Mouse (Mus musculus) spleen, adult 12 weeks (tissue): ENCODE data around the gene Kmt2e.

Experiments
- DNase-seq: peaks from one replicate; pipeline ENCODE4 v3.0.0; 2022; ENCODE audit warnings: low spot score

Kmt2e gene

GRCm38 (mm10) chr5:23410718-23411101, 23.5 kb upstream of the Kmt2e start:
- DNase-seq, result no peak

GRCm38 (mm10) chr5:23411640-23412039, 22.6 kb upstream of the Kmt2e start:
- no peak for DNase-seq

GRCm38 (mm10) chr5:23412247-23412948, 21.8 kb upstream of the Kmt2e start:
- DNase-seq, result no peak

- DNase-seq, result no peak
These were observed 21.2 kb upstream of the Kmt2e start for GRCm38 (mm10) chr5:23413058-23413457.

GRCm38 (mm10) chr5:23413575-23414470, 20.4 kb upstream of the Kmt2e start:
- no peak for DNase-seq

- no peak for DNase-seq
These were observed 19.6 kb upstream of the Kmt2e start for GRCm38 (mm10) chr5:23414490-23415126.

- DNase-seq, result peak; percentile 38
These were observed 18.5 kb upstream of the Kmt2e start for GRCm38 (mm10) chr5:23415571-23416285.

- DNase-seq, result no peak
These were observed 18.0 kb upstream of the Kmt2e start for GRCm38 (mm10) chr5:23416286-23416643.

- no peak for DNase-seq
These were observed 16.5 kb upstream of the Kmt2e start for GRCm38 (mm10) chr5:23417716-23418115.

GRCm38 (mm10) chr5:23418147-23418781, 16.0 kb upstream of the Kmt2e start:
- DNase-seq, result peak; percentile 83

- no peak for DNase-seq
These were observed 15.2 kb upstream of the Kmt2e start for GRCm38 (mm10) chr5:23418797-23419595.

GRCm38 (mm10) chr5:23419616-23420170, 14.5 kb upstream of the Kmt2e start:
- no peak for DNase-seq

- DNase-seq, result no peak
These were observed 13.8 kb upstream of the Kmt2e start for GRCm38 (mm10) chr5:23420410-23420809.

GRCm38 (mm10) chr5:23421440-23421839, 12.8 kb upstream of the Kmt2e start:
- no peak for DNase-seq

GRCm38 (mm10) chr5:23423036-23423435, 11.2 kb upstream of the Kmt2e start:
- DNase-seq, result no peak

GRCm38 (mm10) chr5:23427501-23427900, 6.7 kb upstream of the Kmt2e start:
- no peak for DNase-seq

GRCm38 (mm10) chr5:23431070-23431864, 3.0 kb upstream of the Kmt2e start:
- DNase-seq, result no peak

GRCm38 (mm10) chr5:23431948-23432707, 2.1 kb upstream of the Kmt2e start:
- no peak for DNase-seq
